Mouse (Mus musculus): Measurements from ENCODE around the gene Gm3033. TPM values are rescaled to one million over a fixed set of nuclear protein-coding genes. Genes with fewer than 3 reads are reported as not detected.
"Not testable (repeated sequence)": the region's sequence is repeated elsewhere in the genome, so short reads cannot be mapped to it uniquely, and the experiment has no call there.

Gm3033 gene
- not detected in 2 replicates for total RNA-seq (2012; rRNA removed)
- not detected for polyA plus RNA-seq (2012; ENCODE audit: insufficient read depth in 1 of 2, insufficient read length in 2 of 2, low read depth in 1 of 2, low replicate concordance in 2 of 2, missing spikeins in 1 of 2)

GRCm38 (mm10) chr14:3845945-3846344 lies at the start of gene Gm3033:
Gm3033 (plus strand) TSS chr14:3846245.
- H3K9ac ChIP-seq (ENCODE audit: control insufficient read depth, low read depth, low read length, poor library complexity, severe bottlenecking); H3K4me1 ChIP-seq (ENCODE audit: control insufficient read depth in 1 of 2, insufficient read depth in 2 of 2, low read length in 2 of 2); H3K27ac ChIP-seq (ENCODE audit: control insufficient read depth, low read depth, low read length); H3K4me3 ChIP-seq (ENCODE audit: control insufficient read depth in 1 of 2, insufficient read depth in 1 of 2, low read depth in 2 of 2, low read length in 2 of 2); H3K27me3 ChIP-seq (ENCODE audit: control insufficient read depth in 1 of 2, insufficient read depth in 2 of 2, low read length in 2 of 2); DNase-seq (ENCODE audit: low read depth, low spot score); H3K9me3 ChIP-seq (replicated peaks; ENCODE audit: insufficient read depth, low read length); H3K36me3 ChIP-seq (ENCODE audit: control insufficient read depth in 1 of 2, insufficient read depth in 2 of 2, low read length in 2 of 2); H3K79me2 ChIP-seq (ENCODE audit: control insufficient read depth, insufficient read depth, low read length, poor library complexity): not testable (repeated sequence)

DNA sequence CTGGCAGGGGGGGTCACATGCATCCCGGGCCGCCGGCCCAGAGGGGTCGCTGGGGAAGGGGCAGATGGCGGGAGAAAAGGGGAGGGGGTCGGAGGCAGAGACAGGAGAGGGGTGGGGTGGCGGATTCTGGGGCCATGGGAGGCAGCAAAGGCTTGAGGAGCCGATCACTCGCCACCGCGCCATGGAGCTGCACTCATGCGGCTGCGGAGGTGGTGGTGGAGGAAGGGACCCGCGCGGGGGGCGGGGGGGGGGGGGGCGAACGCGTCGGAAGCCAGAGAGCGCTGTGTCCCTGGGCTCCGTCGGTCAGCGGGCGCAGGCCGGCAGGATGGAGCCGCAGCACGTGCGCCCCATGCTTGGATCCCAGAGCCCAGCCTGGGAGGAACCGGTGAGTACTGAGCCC lies 36.3 kb upstream of the Gm3033 start, which contains the start of gene Gm3002:
Gene Gm3002 (plus strand): TSS at position 301 of the 400 bp plus-strand sequence.
- not testable (repeated sequence) for DNase-seq (ENCODE audit: low read depth, low spot score); H3K4me3 ChIP-seq (ENCODE audit: control insufficient read depth in 1 of 2, insufficient read depth in 1 of 2, low read depth in 2 of 2, low read length in 2 of 2); H3K27me3 ChIP-seq (ENCODE audit: control insufficient read depth in 1 of 2, insufficient read depth in 2 of 2, low read length in 2 of 2); H3K36me3 ChIP-seq (ENCODE audit: control insufficient read depth in 1 of 2, insufficient read depth in 2 of 2, low read length in 2 of 2); H3K9ac ChIP-seq (ENCODE audit: control insufficient read depth, low read depth, low read length, poor library complexity, severe bottlenecking); H3K9me3 ChIP-seq (replicated peaks; ENCODE audit: insufficient read depth, low read length); H3K4me1 ChIP-seq (ENCODE audit: control insufficient read depth in 1 of 2, insufficient read depth in 2 of 2, low read length in 2 of 2); H3K27ac ChIP-seq (ENCODE audit: control insufficient read depth, low read depth, low read length); H3K79me2 ChIP-seq (ENCODE audit: control insufficient read depth, insufficient read depth, low read length, poor library complexity)

GRCm38 (mm10) chr14:3883872-3884271 lies 37.8 kb downstream of the Gm3033 start, which contains the start of gene Gm2916:
Gm2916 (plus strand) TSS chr14:3884172.
- not testable (repeated sequence) for H3K27me3 ChIP-seq (ENCODE audit: control insufficient read depth in 1 of 2, insufficient read depth in 2 of 2, low read length in 2 of 2); H3K27ac ChIP-seq (ENCODE audit: control insufficient read depth, low read depth, low read length); H3K9ac ChIP-seq (ENCODE audit: control insufficient read depth, low read depth, low read length, poor library complexity, severe bottlenecking); H3K9me3 ChIP-seq (replicated peaks; ENCODE audit: insufficient read depth, low read length); H3K4me3 ChIP-seq (ENCODE audit: control insufficient read depth in 1 of 2, insufficient read depth in 1 of 2, low read depth in 2 of 2, low read length in 2 of 2); DNase-seq (ENCODE audit: low read depth, low spot score); H3K4me1 ChIP-seq (ENCODE audit: control insufficient read depth in 1 of 2, insufficient read depth in 2 of 2, low read length in 2 of 2); H3K36me3 ChIP-seq (ENCODE audit: control insufficient read depth in 1 of 2, insufficient read depth in 2 of 2, low read length in 2 of 2); H3K79me2 ChIP-seq (ENCODE audit: control insufficient read depth, insufficient read depth, low read length, poor library complexity)

Other genes with a start within 250 kb of the Gm3033 start
- not detected in 2 replicates for gene Gm3012, start 211.7 kb upstream of the Gm3033 start, total RNA-seq (2012; rRNA removed)
- not detected for gene Gm3012, start 211.7 kb upstream of the Gm3033 start, polyA plus RNA-seq (2012; ENCODE audit: insufficient read depth in 1 of 2, insufficient read length in 2 of 2, low read depth in 1 of 2, low replicate concordance in 2 of 2, missing spikeins in 1 of 2)
- not detected in 2 replicates for gene Gm3020, start 194.2 kb upstream of the Gm3033 start, total RNA-seq (2012; rRNA removed)
- gene Gm3020, start 194.2 kb upstream of the Gm3033 start, polyA plus RNA-seq (2012; ENCODE audit: insufficient read depth in 1 of 2, insufficient read length in 2 of 2, low read depth in 1 of 2, low replicate concordance in 2 of 2, missing spikeins in 1 of 2): not detected
- not detected in 2 replicates for gene Gm3043, start 157.5 kb upstream of the Gm3033 start, total RNA-seq (2012; rRNA removed)
- gene Gm3043, start 157.5 kb upstream of the Gm3033 start, polyA plus RNA-seq (2012; ENCODE audit: insufficient read depth in 1 of 2, insufficient read length in 2 of 2, low read depth in 1 of 2, low replicate concordance in 2 of 2, missing spikeins in 1 of 2): not detected
- not detected in 2 replicates for gene Gm3002, start 36.2 kb upstream of the Gm3033 start, total RNA-seq (2012; rRNA removed)
- gene Gm3002, start 36.2 kb upstream of the Gm3033 start, polyA plus RNA-seq (2012; ENCODE audit: insufficient read depth in 1 of 2, insufficient read length in 2 of 2, low read depth in 1 of 2, low replicate concordance in 2 of 2, missing spikeins in 1 of 2): not detected
- not detected in 2 replicates for gene Gm2916, start 37.9 kb downstream of the Gm3033 start, total RNA-seq (2012; rRNA removed)
- not detected for gene Gm2916, start 37.9 kb downstream of the Gm3033 start, polyA plus RNA-seq (2012; ENCODE audit: insufficient read depth in 1 of 2, insufficient read length in 2 of 2, low read depth in 1 of 2, low replicate concordance in 2 of 2, missing spikeins in 1 of 2)
- not detected in 2 replicates for gene Gm3029, start 85.5 kb downstream of the Gm3033 start, total RNA-seq (2012; rRNA removed)
- gene Gm3029, start 85.5 kb downstream of the Gm3033 start, polyA plus RNA-seq (2012; ENCODE audit: insufficient read depth in 1 of 2, insufficient read length in 2 of 2, low read depth in 1 of 2, low replicate concordance in 2 of 2, missing spikeins in 1 of 2): not detected
- not detected in 2 replicates for gene Gm3095, start 117.3 kb downstream of the Gm3033 start, total RNA-seq (2012; rRNA removed)
- gene Gm3095, start 117.3 kb downstream of the Gm3033 start, polyA plus RNA-seq (2012; ENCODE audit: insufficient read depth in 1 of 2, insufficient read length in 2 of 2, low read depth in 1 of 2, low replicate concordance in 2 of 2, missing spikeins in 1 of 2): not detected
- gene Gm3099, start 152.1 kb downstream of the Gm3033 start, total RNA-seq (2012; rRNA removed): not detected in 2 replicates
- not detected for gene Gm3099, start 152.1 kb downstream of the Gm3033 start, polyA plus RNA-seq (2012; ENCODE audit: insufficient read depth in 1 of 2, insufficient read length in 2 of 2, low read depth in 1 of 2, low replicate concordance in 2 of 2, missing spikeins in 1 of 2)
- not detected in 2 replicates for gene Gm5796, start 177.7 kb downstream of the Gm3033 start, total RNA-seq (2012; rRNA removed)
- not detected for gene Gm5796, start 177.7 kb downstream of the Gm3033 start, polyA plus RNA-seq (2012; ENCODE audit: insufficient read depth in 1 of 2, insufficient read length in 2 of 2, low read depth in 1 of 2, low replicate concordance in 2 of 2, missing spikeins in 1 of 2)
- not detected in 2 replicates for gene Gm3115, start 237.9 kb downstream of the Gm3033 start, total RNA-seq (2012; rRNA removed)
- gene Gm3115, start 237.9 kb downstream of the Gm3033 start, polyA plus RNA-seq (2012; ENCODE audit: insufficient read depth in 1 of 2, insufficient read length in 2 of 2, low read depth in 1 of 2, low replicate concordance in 2 of 2, missing spikeins in 1 of 2): not detected